Mouse (Mus musculus): ENCODE data around the gene Scgb1b15. TPM values are rescaled to one million over a fixed set of nuclear protein-coding genes. Genes with fewer than 3 reads are reported as not detected.
"Not testable (repeated sequence)": the region's sequence is repeated elsewhere in the genome, so short reads cannot be mapped to it uniquely, and the experiment has no call there.

Scgb1b15 gene
- polyA plus RNA-seq (2016; fragmentation: Nextera tagmentation; extraction: Ambion mirVana) = not detected in 2 replicates

DNA sequence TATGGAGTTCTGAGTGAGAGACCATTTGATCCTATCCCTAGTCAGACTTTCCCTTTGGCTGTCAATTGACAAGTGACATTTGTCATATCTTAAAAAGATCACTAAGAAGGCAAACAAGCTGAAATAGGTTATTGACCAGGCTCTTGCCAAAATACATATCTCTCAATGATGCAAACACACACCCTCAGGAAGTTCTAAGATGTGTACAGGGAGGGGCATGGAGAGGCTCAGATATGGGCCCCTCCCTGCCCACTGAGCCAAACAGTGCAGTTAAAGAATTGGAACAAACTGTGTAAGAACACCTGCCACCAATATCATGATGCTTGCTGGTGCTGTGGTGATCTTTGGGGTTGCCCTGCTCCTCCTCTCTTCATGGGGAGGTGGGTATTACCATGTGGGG lies at the start of gene Scgb1b15:
TSS of gene Scgb1b15 (plus strand) at position 301 of the 400 bp plus-strand sequence.
- H3K4me3 ChIP-seq; H3K27me3 ChIP-seq (replicated peaks); H3K9ac ChIP-seq; H3K4me1 ChIP-seq; ATAC-seq (ENCODE audit: low FRiP score, low read depth); H3K27ac ChIP-seq; H3K36me3 ChIP-seq; H3K4me2 ChIP-seq (replicated peaks); H3K9me3 ChIP-seq: not testable (repeated sequence)

- H3K27ac ChIP-seq; ATAC-seq (ENCODE audit: low FRiP score, low read depth); H3K4me1 ChIP-seq; H3K9me3 ChIP-seq; H3K27me3 ChIP-seq (replicated peaks); H3K36me3 ChIP-seq; H3K4me2 ChIP-seq (replicated peaks); H3K4me3 ChIP-seq; H3K9ac ChIP-seq: not testable (repeated sequence)
Observed at GRCm38 (mm10) chr7:32829562-32829961, 6.8 kb upstream of the Scgb1b15 start, which contains the start of gene Scgb2b15. Gene Scgb2b15 (minus strand): TSS chr7:32829662.

Other genes with a start within 250 kb of the Scgb1b15 start
- gene Scgb2b15, start 6.9 kb upstream of the Scgb1b15 start, polyA plus RNA-seq (2016; fragmentation: Nextera tagmentation; extraction: Ambion mirVana) = not detected in 2 replicates
- not detected in 2 replicates for gene Scgb2b17, start 220.0 kb downstream of the Scgb1b15 start, polyA plus RNA-seq (2016; fragmentation: Nextera tagmentation; extraction: Ambion mirVana)
- not detected in 2 replicates for gene Scgb1b17, start 226.9 kb downstream of the Scgb1b15 start, polyA plus RNA-seq (2016; fragmentation: Nextera tagmentation; extraction: Ambion mirVana)